Mouse (Mus musculus): ENCODE measurements around the gene Gm28053. TPM values are rescaled to one million over a fixed set of nuclear protein-coding genes. Genes with fewer than 3 reads are reported as not detected.

The Gm28053 gene
- total RNA-seq, 2 experiments from 2014 or later, result not detected

DNA sequence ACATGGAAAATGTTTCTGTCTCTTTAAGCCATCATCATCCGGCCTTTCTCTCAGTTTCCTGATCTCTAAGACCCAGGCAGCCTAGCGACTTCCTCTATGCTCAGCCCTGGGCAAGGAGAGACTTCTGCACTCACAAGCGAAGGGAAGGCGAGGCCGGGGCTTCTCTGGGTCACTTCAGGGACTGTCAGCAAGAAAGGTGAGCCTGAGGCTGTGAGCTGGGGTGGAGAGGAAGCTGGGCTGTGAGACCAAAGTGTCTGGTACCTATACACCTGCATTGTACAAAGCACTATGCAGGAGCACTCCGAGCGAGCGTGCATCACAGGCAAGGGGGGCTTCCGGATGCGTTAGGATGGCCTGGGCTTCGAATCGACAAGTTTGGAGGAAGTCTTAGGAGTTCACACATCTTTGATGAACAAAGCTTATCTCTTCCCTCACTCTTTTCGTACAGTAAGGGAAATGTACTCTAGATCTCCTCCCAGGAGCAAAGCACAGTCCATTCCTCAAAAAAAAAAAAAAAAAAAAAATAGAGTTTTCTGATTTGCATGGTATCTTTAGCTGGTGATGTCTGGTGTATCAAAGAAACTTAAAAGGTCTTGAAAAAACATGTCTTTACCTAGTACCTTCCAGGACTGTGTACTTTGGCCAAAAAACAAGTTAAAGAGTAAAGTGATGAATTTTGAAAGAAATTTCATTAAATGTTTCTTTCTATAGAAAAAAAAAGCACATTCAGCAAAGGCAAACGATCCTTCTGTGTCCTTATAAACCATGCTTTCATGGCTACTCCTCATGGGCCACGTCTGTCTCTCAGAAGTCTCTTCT is 20.8 kb downstream of the Gm28053 start, which contains the start of gene Gimap1:
Gene Gimap1, plus strand, starts transcription at position 94 of the 819 bp plus-strand sequence.
- no peak for DNase-seq
- intact Hi-C loops (cut with DNase I), result no loop called here

- no peak for DNase-seq
- intact Hi-C loops (cut with DNase I), result no loop called here
Observed at GRCm38 (mm10) chr6:48739780-48740055, 21.3 kb downstream of the Gm28053 start.

- intact Hi-C loops (cut with DNase I), result no loop called here
- DNase-seq, result no peak
Observed at GRCm38 (mm10) chr6:48740501-48741169, 22.2 kb downstream of the Gm28053 start.

DNA sequence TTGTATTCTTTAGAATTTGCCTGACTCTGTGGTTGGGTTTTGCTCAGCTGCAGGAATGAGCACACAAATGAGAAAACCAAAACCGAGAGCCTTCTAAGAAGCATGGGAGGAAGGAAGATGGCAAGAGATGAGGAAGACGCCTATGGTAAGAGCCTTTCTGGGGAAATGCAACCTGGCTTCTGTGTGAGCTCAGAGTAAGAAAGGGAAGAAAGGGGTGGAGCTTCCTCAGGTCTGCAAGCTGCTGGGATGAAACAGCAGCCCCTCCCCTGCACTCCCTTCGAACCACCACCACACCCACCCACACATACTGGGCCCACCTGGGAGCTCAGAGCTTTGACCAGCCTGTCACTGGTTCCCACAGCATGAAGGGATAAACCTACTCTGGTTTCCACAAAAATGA is 22.9 kb downstream of the Gm28053 start:
- DNase-seq, result no peak
- intact Hi-C loops (cut with DNase I), result no loop called here

- intact Hi-C loops (cut with DNase I), result no loop called here
- DNase-seq, result no peak
Observed at GRCm38 (mm10) chr6:48741711-48742206, 23.4 kb downstream of the Gm28053 start.

- DNase-seq, result no peak
- intact Hi-C loops (cut with DNase I), result no loop called here
Observed at GRCm38 (mm10) chr6:48742422-48743351, 24.3 kb downstream of the Gm28053 start.

- intact Hi-C loops (cut with DNase I), result no loop called here
Observed at GRCm38 (mm10) chr6:48745490-48745889, 27.1 kb downstream of the Gm28053 start.

GRCm38 (mm10) chr6:48745959-48746889 is 27.8 kb downstream of the Gm28053 start, which contains the start of gene Gimap5:
Gene Gimap5, plus strand, starts transcription at chr6:48746197.
- peak in 1 of 2 experiments; percentile 22 for DNase-seq
- intact Hi-C loops (cut with DNase I), result no loop called here

More at GRCm38 (mm10) chr6:48745490-48745889, 27.1 kb downstream of the Gm28053 start:
- DNase-seq, result no peak

- intact Hi-C loops (cut with DNase I), result no loop called here
- DNase-seq, result no peak
Observed at GRCm38 (mm10) chr6:48747091-48747966, 28.9 kb downstream of the Gm28053 start.

- no peak for DNase-seq
- intact Hi-C loops (cut with DNase I), result no loop called here
Observed at GRCm38 (mm10) chr6:48763567-48764270, 45.3 kb downstream of the Gm28053 start.

DNA sequence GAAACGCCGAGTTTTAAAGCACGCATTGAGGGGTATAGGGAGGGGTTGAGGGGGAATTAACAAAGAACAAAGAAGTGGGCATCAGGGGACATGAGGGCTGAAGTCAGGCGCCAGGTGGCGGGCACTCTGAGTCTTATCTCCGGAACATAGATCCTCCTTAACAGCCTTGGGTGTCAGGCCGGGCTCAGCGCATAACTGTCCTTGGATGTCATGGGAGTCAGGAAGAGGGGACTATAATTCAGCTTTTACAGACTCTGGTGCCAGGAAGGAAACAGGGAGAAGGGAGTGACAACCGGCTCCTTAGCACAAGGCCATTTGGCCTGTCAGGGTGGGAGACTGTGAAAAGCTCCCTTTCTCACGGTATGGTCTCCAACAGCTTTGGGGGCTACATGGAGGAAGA is 46.1 kb downstream of the Gm28053 start:
- no peak for DNase-seq
- intact Hi-C loops (cut with DNase I), result no loop called here

- intact Hi-C loops (cut with DNase I), result no loop called here
- no peak for DNase-seq
Observed at GRCm38 (mm10) chr6:48768178-48768869, 49.9 kb downstream of the Gm28053 start.

DNA sequence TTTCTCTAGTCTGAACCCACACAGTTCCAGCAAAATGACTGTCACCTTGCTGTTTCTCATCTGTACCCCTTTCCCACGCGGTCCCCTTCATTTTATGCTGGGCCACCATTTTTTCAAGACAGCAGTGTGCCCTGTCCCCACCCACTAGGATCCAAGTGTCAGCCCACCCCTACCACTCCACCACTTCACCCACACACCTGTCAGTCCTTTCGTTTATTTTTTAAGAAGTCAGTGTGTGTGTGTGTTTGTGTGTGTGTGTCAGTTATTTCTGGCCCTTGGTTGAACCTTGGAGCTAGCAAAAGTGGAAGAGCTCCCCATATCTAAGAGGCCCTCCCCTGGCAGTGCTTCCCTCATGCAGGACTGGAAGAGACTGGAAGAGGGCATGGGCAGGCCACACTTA is 50.5 kb downstream of the Gm28053 start:
- no peak for DNase-seq
- intact Hi-C loops (cut with DNase I), result no loop called here

DNA sequence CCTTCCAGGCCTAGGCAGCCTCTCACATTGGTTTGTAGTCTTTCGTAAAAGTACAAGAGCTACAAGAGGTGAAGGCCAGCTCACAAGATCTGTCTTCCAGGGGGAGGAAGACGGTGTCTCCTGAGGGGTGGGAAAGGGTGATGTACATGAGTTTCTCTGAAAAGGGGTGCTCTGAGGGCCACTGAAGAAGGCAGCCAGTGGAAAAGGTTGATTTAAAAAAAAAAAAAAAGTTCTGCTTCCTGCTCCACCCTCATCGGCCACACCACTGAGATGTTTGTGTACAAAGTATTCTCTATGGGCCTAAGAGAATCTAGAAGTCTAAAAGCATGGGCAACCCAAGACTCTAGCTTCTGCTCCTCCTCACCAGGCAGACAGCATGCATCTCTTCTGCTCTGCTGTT is 52.3 kb downstream of the Gm28053 start, which contains the start of gene Gimap3:
Gene Gimap3, minus strand, starts transcription at position 156 of the 400 bp plus-strand sequence.
- intact Hi-C loops (cut with DNase I), result no loop called here
- DNase-seq, result no peak

DNA sequence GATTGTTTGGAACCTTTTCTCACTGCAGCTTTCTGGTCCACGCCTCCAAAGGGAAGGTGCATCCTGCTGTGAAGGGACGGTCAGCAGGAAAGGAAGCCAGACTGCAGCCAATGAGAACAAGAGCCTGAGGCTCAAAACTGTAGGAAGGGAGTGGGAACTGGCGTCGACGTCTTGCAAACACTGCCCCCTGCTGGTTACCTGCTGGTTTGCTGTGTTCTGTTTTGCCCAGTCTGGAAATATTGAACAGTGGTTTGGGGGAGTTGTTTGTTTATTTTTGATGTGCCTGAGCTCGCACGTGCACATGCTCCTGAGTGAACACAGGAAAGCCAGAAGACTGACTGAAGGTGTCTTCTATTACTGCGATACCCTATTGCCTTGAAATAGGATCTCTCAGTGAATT is 53.6 kb downstream of the Gm28053 start:
- DNase-seq, result peak; percentile 64 to 74
- intact Hi-C loops (cut with DNase I), result loop anchor here (2.0 kb wide), 1 partner anchor 127 kb away; no protein-coding TSS in a partner anchor

GRCm38 (mm10) chr6:48784406-48784805 is 66.0 kb downstream of the Gm28053 start:
- no peak for DNase-seq
- intact Hi-C loops (cut with DNase I), result loop anchor here (5.0 kb wide), 1 partner anchor 607 kb away; no protein-coding TSS in a partner anchor

- DNase-seq, result peak in 1 of 2 experiments; percentile 25
- intact Hi-C loops (cut with DNase I), result no loop called here
Observed at GRCm38 (mm10) chr6:48785189-48785588, 66.8 kb downstream of the Gm28053 start.
